Mouse (Mus musculus): ENCODE measurements at regions not wholly inside any gene's neighbourhood (a gene's known extent, or its start where the extent isn't known, plus 50 kb on each side); places are given as distances from the start of the nearest gene placed in this dataset.
"Not testable (repeated sequence)": the region's sequence is repeated elsewhere in the genome, so short reads cannot be mapped to it uniquely, and the experiment has no call there.

- no peak for DNase-seq (ENCODE audit: low read depth, low spot score)
Observed at GRCm38 (mm10) chr6:100425551-100425950, 138.3 kb upstream of the Rybp start.

GRCm38 (mm10) chr6:100424788-100425403 lies 137.6 kb upstream of the Rybp start:
- DNase-seq (ENCODE audit: low read depth, low spot score): no peak

- DNase-seq (ENCODE audit: low read depth, low spot score): no peak
Observed at GRCm38 (mm10) chr6:100424181-100424580, 136.9 kb upstream of the Rybp start.

- no peak for DNase-seq (ENCODE audit: low read depth, low spot score)
Observed at GRCm38 (mm10) chr6:100423636-100424035, 136.4 kb upstream of the Rybp start.

- DNase-seq (ENCODE audit: low read depth, low spot score): no peak
Observed at GRCm38 (mm10) chr6:100422603-100423002, 135.3 kb upstream of the Rybp start.

- no peak for DNase-seq (ENCODE audit: low read depth, low spot score)
Observed at GRCm38 (mm10) chr6:100421706-100422578, 134.7 kb upstream of the Rybp start.

- no peak for DNase-seq (ENCODE audit: low read depth, low spot score)
Observed at GRCm38 (mm10) chr6:100420602-100421001, 133.3 kb upstream of the Rybp start.

- no peak for DNase-seq (ENCODE audit: low read depth, low spot score)
Observed at GRCm38 (mm10) chr6:100419782-100420540, 132.7 kb upstream of the Rybp start.

GRCm38 (mm10) chr6:100416046-100416445 lies 128.8 kb upstream of the Rybp start:
- no peak for DNase-seq (ENCODE audit: low read depth, low spot score)

GRCm38 (mm10) chr6:100415514-100415913 lies 128.2 kb upstream of the Rybp start:
- no peak for DNase-seq (ENCODE audit: low read depth, low spot score)

- DNase-seq (ENCODE audit: low read depth, low spot score): no peak
Observed at GRCm38 (mm10) chr6:100414836-100415235, 127.6 kb upstream of the Rybp start.

- DNase-seq (ENCODE audit: low read depth, low spot score): no peak
Observed at GRCm38 (mm10) chr6:100412486-100412885, 125.2 kb upstream of the Rybp start.

GRCm38 (mm10) chr6:100411968-100412367 lies 124.7 kb upstream of the Rybp start:
- no peak for DNase-seq (ENCODE audit: low read depth, low spot score)

- no peak for DNase-seq (ENCODE audit: low read depth, low spot score)
Observed at GRCm38 (mm10) chr6:100410067-100410631, 122.9 kb upstream of the Rybp start.

- no peak for DNase-seq (ENCODE audit: low read depth, low spot score)
Observed at GRCm38 (mm10) chr6:100408826-100409225, 121.5 kb upstream of the Rybp start.

GRCm38 (mm10) chr6:100406504-100406903 lies 119.2 kb upstream of the Rybp start:
- DNase-seq (ENCODE audit: low read depth, low spot score): no peak

GRCm38 (mm10) chr6:100404161-100404560 lies 116.9 kb upstream of the Rybp start:
- DNase-seq (ENCODE audit: low read depth, low spot score): no peak

- no peak for DNase-seq (ENCODE audit: low read depth, low spot score)
Observed at GRCm38 (mm10) chr6:100402716-100403115, 115.4 kb upstream of the Rybp start.

GRCm38 (mm10) chr6:100401728-100402127 lies 114.4 kb upstream of the Rybp start:
- DNase-seq (ENCODE audit: low read depth, low spot score): no peak

- DNase-seq (ENCODE audit: low read depth, low spot score): not testable (repeated sequence)
Observed at GRCm38 (mm10) chr6:100399387-100399786, 112.1 kb upstream of the Rybp start.

- DNase-seq (ENCODE audit: low read depth, low spot score): no peak
Observed at GRCm38 (mm10) chr6:100396311-100397200, 109.3 kb upstream of the Rybp start.
